Mouse (Mus musculus) spleen, adult 2 months (tissue): Measurements from ENCODE around the gene Mettl9. TPM values are rescaled to one million over a fixed set of nuclear protein-coding genes. Genes with fewer than 3 reads are reported as not detected.

ENCODE experiments used
- DNase-seq, 2 experiments: peaks; one replicate each; pipeline versions ENCODE4 v3.0.0 to v3.0.0-alpha.2; 2012 to 2021; ENCODE audit warnings: low spot score in 2 of 2, low read depth in 1 of 2
- H3K27ac ChIP-seq: fragments of 200-500 bp; 2 replicates; pipeline ENCODE4 v1.5.1; 2012; ENCODE audit warnings: low read length, inconsistent platforms; ENCODE audit not compliant: insufficient read depth
- H3K27me3 ChIP-seq: fragments of 200-500 bp; 2 replicates; pipeline ENCODE4 v1.6.1; 2012; ENCODE audit warnings: mild to moderate bottlenecking, moderate library complexity, low read length, inconsistent platforms; ENCODE audit not compliant: control insufficient read depth, insufficient read depth
- H3K36me3 ChIP-seq: fragments of 200-500 bp; 2 replicates; pipeline ENCODE4 v1.6.1; 2012; ENCODE audit warnings: mild to moderate bottlenecking, low read length, inconsistent platforms; ENCODE audit not compliant: control insufficient read depth, insufficient read depth
- H3K4me1 ChIP-seq: fragments of 200-500 bp; 2 replicates; pipeline ENCODE4 v1.6.1; 2011; ENCODE audit warnings: inconsistent platforms; ENCODE audit not compliant: control insufficient read depth, insufficient read depth, insufficient read length
- H3K4me3 ChIP-seq: fragments of 200-500 bp; 2 replicates; pipeline ENCODE4 v1.5.1; 2011; ENCODE audit warnings: mild to moderate bottlenecking, inconsistent platforms; ENCODE audit not compliant: insufficient read depth, insufficient read length; ENCODE audit errors: extremely low read depth
- CTCF ChIP-seq: fragments of 200-500 bp; IDR thresholded peaks from 2 replicates; pipeline ENCODE4 v1.5.1; 2011; ENCODE audit warnings: mild to moderate bottlenecking, inconsistent platforms; ENCODE audit not compliant: insufficient read depth, insufficient read length, insufficient replicate concordance; ENCODE audit errors: extremely low read depth
- POLR2A ChIP-seq: fragments of 200-500 bp; IDR thresholded peaks from 2 replicates; pipeline ENCODE4 v1.6.1; 2011; ENCODE audit warnings: low read depth, low read length, inconsistent platforms
- WGBS: fragments of 180-500 bp; shearing (Covaris S2); methylation state at CpG from one replicate; pipeline ENCODE4 v1.1.7; 2018; 5-methylcytosine and 5-hydroxymethylcytosine counted together
- polyA plus RNA-seq: library from polyadenylated mRNA; depleted of rRNA; stranded (reverse); fragments of >200 nt; gene quantifications from 2 replicates; pipeline ENCODE4 v1.2.3, GENCODE M21; 2012

Gene Mettl9
- polyA plus RNA-seq, 1 experiment, result 8.0 TPM

- H3K27me3 ChIP-seq, result no peaks in the 10 kb centered on the region
- 0 out of 2 replicates have a peak, but pooled peaks cover 2% of the 10 kb centered on the region for H3K36me3 ChIP-seq
- no peak within 1 kb of the TSS for H3K27ac ChIP-seq
- H3K4me1 ChIP-seq, result no peaks in the 10 kb centered on the region
- 91% methylated on average over 4 of the region's 4 CpGs for WGBS
- DNase-seq, result no peak
- TF ChIP-seq POLR2A (no peak), CTCF (no peak)
- no peak within 1 kb of the TSS for H3K4me3 ChIP-seq
Measured at GRCm38 (mm10) chr7:121081350-121081749, 47.1 kb downstream of the Mettl9 start, which contains the start of gene Otoa. TSS of gene Otoa (plus strand) at chr7:121081650.

GRCm38 (mm10) chr7:121081816-121082215 lies 47.6 kb downstream of the Mettl9 start:
- Histone ChIP-seq H3K27me3 (no peaks in the 10 kb centered on the region), H3K4me1 (no peaks in the 10 kb centered on the region), H3K36me3 (0 out of 2 replicates have a peak, but pooled peaks cover 2% of the 10 kb centered on the region), H3K27ac (no peak overlapping the region), H3K4me3 (no peak overlapping the region)
- WGBS, result 89% methylated on average over 2 of the region's 2 CpGs
- no peak for TF ChIP-seq POLR2A
- TF ChIP-seq CTCF, result no peak
- no peak for DNase-seq

DNA sequence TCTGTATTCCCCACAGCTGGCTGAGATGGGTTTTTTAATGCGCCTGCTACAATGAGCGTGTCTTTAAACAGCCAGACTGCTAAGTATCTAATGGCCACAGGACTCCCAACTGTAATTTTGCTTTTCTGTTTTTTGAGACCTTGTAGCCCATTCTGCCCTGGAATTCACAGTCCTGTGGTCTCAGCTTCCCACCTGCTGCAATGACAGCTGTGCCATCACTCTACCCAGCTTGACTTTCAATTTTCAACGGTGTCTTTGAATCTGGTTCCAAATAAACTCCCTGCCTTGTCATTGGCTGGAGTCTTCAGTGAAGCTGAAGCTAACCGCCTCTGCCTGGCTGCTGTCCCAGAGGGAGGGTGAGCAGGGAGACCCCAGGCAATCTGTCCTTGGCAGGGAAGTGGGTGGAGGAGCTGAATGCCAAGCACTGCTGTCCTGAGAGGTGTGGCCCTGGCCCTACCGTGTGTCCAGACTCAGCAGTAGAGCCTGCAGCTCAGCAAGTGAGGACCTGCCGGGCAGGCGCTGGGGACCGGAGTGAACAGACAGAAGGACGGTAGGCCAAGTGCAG lies 48.8 kb downstream of the Mettl9 start:
- 86% methylated on average over 9 of the region's 9 CpGs for WGBS
- no peaks in the 10 kb centered on the region for H3K36me3 ChIP-seq
- H3K4me3 ChIP-seq, result no peak overlapping the region
- DNase-seq, result no peak
- no peaks in the 10 kb centered on the region for H3K27me3 ChIP-seq
- H3K27ac ChIP-seq, result no peak overlapping the region
- H3K4me1 ChIP-seq, result no peaks in the 10 kb centered on the region
- TF ChIP-seq POLR2A (no peak), CTCF (no peak)

DNA sequence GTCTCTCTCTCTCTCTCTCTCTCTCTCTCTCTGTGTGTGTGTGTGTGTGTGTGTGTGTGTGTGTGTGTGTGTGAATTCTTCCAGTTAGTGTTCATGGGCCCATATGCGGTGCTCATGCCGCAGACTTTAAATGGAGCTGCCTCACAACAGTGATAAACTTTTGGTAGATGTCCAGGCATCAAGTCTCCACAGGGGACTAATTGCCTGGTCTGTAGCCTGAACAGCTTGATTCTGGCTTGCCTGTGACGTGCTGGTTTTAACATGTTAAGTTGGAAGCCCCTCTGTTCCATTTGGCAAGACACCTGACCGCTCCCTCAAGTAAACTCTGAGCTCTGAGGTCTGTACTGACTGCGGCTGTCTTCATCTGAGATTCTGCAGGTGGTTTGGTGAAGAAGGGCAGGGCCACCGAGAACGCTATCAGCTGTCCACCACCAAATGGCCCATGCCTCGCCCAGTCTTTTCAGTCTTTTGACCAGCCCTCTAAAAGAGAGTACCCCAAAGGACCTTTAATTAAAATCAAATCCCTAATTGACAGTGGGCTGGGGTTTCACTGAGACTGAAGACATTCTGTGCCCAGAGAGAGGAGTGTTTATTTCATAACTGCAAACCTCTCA lies 50.7 kb downstream of the Mettl9 start:
- 85% methylated on average over 8 of the region's 8 CpGs for WGBS
- no peaks in the 10 kb centered on the region for H3K4me1 ChIP-seq
- no peaks in the 10 kb centered on the region for H3K27me3 ChIP-seq
- TF ChIP-seq POLR2A (no peak), CTCF (no peak)
- no peak for DNase-seq
- H3K36me3 ChIP-seq, result no peaks in the 10 kb centered on the region
- H3K27ac ChIP-seq, result no peak overlapping the region
- no peak overlapping the region for H3K4me3 ChIP-seq

DNA sequence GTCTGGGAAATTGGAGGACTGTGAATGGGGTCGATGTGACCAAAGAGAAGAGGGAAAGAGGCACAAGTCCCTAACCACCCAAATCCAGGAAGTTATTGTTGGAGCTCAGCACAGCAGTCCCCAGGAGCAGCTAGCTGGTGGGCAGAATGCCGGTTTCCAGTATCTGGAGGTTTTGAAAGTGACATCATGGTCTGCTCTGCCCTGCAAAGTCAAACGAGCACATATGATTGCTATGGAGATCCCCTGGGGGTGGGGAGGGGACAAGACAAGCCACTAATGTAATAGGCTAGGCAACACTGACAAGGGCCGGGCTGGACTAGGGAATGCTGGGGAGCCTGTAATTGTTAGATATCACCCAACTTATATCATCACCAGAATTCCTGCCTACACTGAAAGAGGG lies 51.3 kb downstream of the Mettl9 start:
- Histone ChIP-seq H3K36me3 (no peaks in the 10 kb centered on the region), H3K27ac (no peak overlapping the region), H3K4me3 (no peak overlapping the region), H3K4me1 (no peaks in the 10 kb centered on the region), H3K27me3 (no peaks in the 10 kb centered on the region)
- 33% methylated on average over 4 of the region's 4 CpGs for WGBS
- no peak for DNase-seq
- no peak for TF ChIP-seq POLR2A
- no peak for TF ChIP-seq CTCF

- no peaks in the 10 kb centered on the region for H3K36me3 ChIP-seq
- TF ChIP-seq CTCF (no peak), POLR2A (no peak)
- WGBS, result 75% methylated on average over 5 of the region's 5 CpGs
- H3K4me3 ChIP-seq, result no peak overlapping the region
- DNase-seq, result no peak
- no peaks in the 10 kb centered on the region for H3K4me1 ChIP-seq
- H3K27ac ChIP-seq, result no peak overlapping the region
- no peaks in the 10 kb centered on the region for H3K27me3 ChIP-seq
Measured at GRCm38 (mm10) chr7:121088745-121089144, 54.5 kb downstream of the Mettl9 start.

GRCm38 (mm10) chr7:121090748-121091147 lies 56.5 kb downstream of the Mettl9 start:
- no peaks in the 10 kb centered on the region for H3K4me1 ChIP-seq

More at GRCm38 (mm10) chr7:121090748-121091147, 56.5 kb downstream of the Mettl9 start:
- H3K27ac ChIP-seq, result no peak overlapping the region
- WGBS, result 78% methylated on average over 7 of the region's 7 CpGs
- H3K36me3 ChIP-seq, result no peaks in the 10 kb centered on the region
- no peaks in the 10 kb centered on the region for H3K27me3 ChIP-seq
- no peak overlapping the region for H3K4me3 ChIP-seq
- TF ChIP-seq CTCF (no peak), POLR2A (no peak)
- no peak for DNase-seq
